Mouse (Mus musculus): ENCODE results near the gene Zic2. TPM values are rescaled to one million over a fixed set of nuclear protein-coding genes. Genes with fewer than 3 reads are reported as not detected.
A peak's percentile ranks its signal among the peaks of the same experiment; 100 is the strongest.

The Zic2 gene
- polyA plus RNA-seq, 1 experiment from 2014 or later = 11.4 TPM

GRCm38 (mm10) chr14:122450496-122451382 is 24.5 kb upstream of the Zic2 start, which contains the start of gene Gm5089:
TSS of gene Gm5089 (minus strand) at chr14:122451115.
- peak; percentile 81 for DNase-seq (ENCODE audit: low spot score)
- Histone ChIP-seq H3K4me2 (ENCODE audit: low read depth, low read length, severe bottlenecking) (peak within 1 kb of the TSS; percentile 89), H3K27me3 (ENCODE audit: control insufficient read depth, insufficient read depth, low read length) (peaks cover 25% of the 10 kb centered on the region; the same call in 1 of the 2 replicates), H3K4me1 (replicated peaks; ENCODE audit: control insufficient read depth, insufficient read depth, low read length) (peaks cover 36% of the 10 kb centered on the region), H3K9me3 (ENCODE audit: control insufficient read depth, low read length) (no peaks in the 10 kb centered on the region), H3K36me3 (ENCODE audit: control insufficient read depth, insufficient read depth, low read length) (no peaks in the 10 kb centered on the region), H3K4me3 (ENCODE audit: low read depth, low read length) (peak within 1 kb of the TSS; percentile 43), H3K9ac (ENCODE audit: low read length) (peak within 1 kb of the TSS; percentile 78), H3K27ac (ENCODE audit: low read depth, low read length) (peak within 1 kb of the TSS; percentile 76)
- under 1% methylated on average over 58 of the region's 59 CpGs for WGBS
- peak; percentile 11; the same call in 1 of the 2 replicates for ATAC-seq (replicated peaks; ENCODE audit: low FRiP score)

GRCm38 (mm10) chr14:122451551-122452145 is 23.6 kb upstream of the Zic2 start:
- Histone ChIP-seq H3K4me3 (ENCODE audit: low read depth, low read length) (no peak overlapping the region; the same call in 1 of the 2 replicates), H3K27ac (ENCODE audit: low read depth, low read length) (peak overlapping the region; percentile 76), H3K4me2 (ENCODE audit: low read depth, low read length, severe bottlenecking) (peak overlapping the region; percentile 89), H3K9me3 (ENCODE audit: control insufficient read depth, low read length) (no peaks in the 10 kb centered on the region), H3K27me3 (ENCODE audit: control insufficient read depth, insufficient read depth, low read length) (peaks cover 25% of the 10 kb centered on the region; the same call in 1 of the 2 replicates), H3K9ac (ENCODE audit: low read length) (peak overlapping the region; percentile 78; the same call in 1 of the 2 replicates), H3K4me1 (replicated peaks; ENCODE audit: control insufficient read depth, insufficient read depth, low read length) (peaks cover 36% of the 10 kb centered on the region), H3K36me3 (ENCODE audit: control insufficient read depth, insufficient read depth, low read length) (no peaks in the 10 kb centered on the region)
- ATAC-seq (replicated peaks; ENCODE audit: low FRiP score) = no peak
- DNase-seq (ENCODE audit: low spot score) = no peak
- WGBS = 45% methylated on average over 5 of the region's 5 CpGs

- ATAC-seq (replicated peaks; ENCODE audit: low FRiP score) (peak; percentile 21), DNase-seq (ENCODE audit: low spot score) (peak; percentile 68)
- peak overlapping the region; percentile 40; the same call in 1 of the 2 replicates for H3K9ac ChIP-seq (ENCODE audit: low read length)
- H3K4me2 ChIP-seq (ENCODE audit: low read depth, low read length, severe bottlenecking) = peak overlapping the region; percentile 42; the same call in 1 of the 2 replicates
- peaks cover 36% of the 10 kb centered on the region for H3K4me1 ChIP-seq (replicated peaks; ENCODE audit: control insufficient read depth, insufficient read depth, low read length)
- H3K27ac ChIP-seq (ENCODE audit: low read depth, low read length) = peak overlapping the region; percentile 93
- H3K4me3 ChIP-seq (ENCODE audit: low read depth, low read length) = no peak overlapping the region; the same call in 1 of the 2 replicates
- H3K9me3 ChIP-seq (ENCODE audit: control insufficient read depth, low read length) = no peaks in the 10 kb centered on the region
- 3% methylated on average over 13 of the region's 13 CpGs for WGBS
- peaks cover 25% of the 10 kb centered on the region; the same call in 1 of the 2 replicates for H3K27me3 ChIP-seq (ENCODE audit: control insufficient read depth, insufficient read depth, low read length)
- H3K36me3 ChIP-seq (ENCODE audit: control insufficient read depth, insufficient read depth, low read length) = no peaks in the 10 kb centered on the region
These were observed 22.4 kb upstream of the Zic2 start for GRCm38 (mm10) chr14:122452701-122453387.

GRCm38 (mm10) chr14:122453388-122453995 is 21.7 kb upstream of the Zic2 start:
- peak overlapping the region; percentile 11 for H3K4me3 ChIP-seq (ENCODE audit: low read depth, low read length)
- H3K9me3 ChIP-seq (ENCODE audit: control insufficient read depth, low read length) = no peaks in the 10 kb centered on the region
- peaks cover 36% of the 10 kb centered on the region for H3K4me1 ChIP-seq (replicated peaks; ENCODE audit: control insufficient read depth, insufficient read depth, low read length)
- no peaks in the 10 kb centered on the region for H3K36me3 ChIP-seq (ENCODE audit: control insufficient read depth, insufficient read depth, low read length)
- H3K27me3 ChIP-seq (ENCODE audit: control insufficient read depth, insufficient read depth, low read length) = peaks cover 25% of the 10 kb centered on the region; the same call in 1 of the 2 replicates
- ATAC-seq (replicated peaks; ENCODE audit: low FRiP score) (peak; percentile 85), DNase-seq (ENCODE audit: low spot score) (peak; percentile 92)
- 1% methylated on average over 32 of the region's 32 CpGs for WGBS
- H3K4me2 ChIP-seq (ENCODE audit: low read depth, low read length, severe bottlenecking) = peak overlapping the region; percentile 42
- peak overlapping the region; percentile 40 for H3K9ac ChIP-seq (ENCODE audit: low read length)
- peak overlapping the region; percentile 93 for H3K27ac ChIP-seq (ENCODE audit: low read depth, low read length)

GRCm38 (mm10) chr14:122453996-122454738 is 21.1 kb upstream of the Zic2 start:
- WGBS = 6% methylated on average over 12 of the region's 12 CpGs
- H3K27me3 ChIP-seq (ENCODE audit: control insufficient read depth, insufficient read depth, low read length) = peaks cover 21% of the 10 kb centered on the region; the same call in 1 of the 2 replicates
- H3K4me3 ChIP-seq (ENCODE audit: low read depth, low read length) = peak overlapping the region; percentile 11; the same call in 1 of the 2 replicates
- DNase-seq (ENCODE audit: low spot score) (peak; percentile 72), ATAC-seq (replicated peaks; ENCODE audit: low FRiP score) (peak; percentile 70)
- peaks cover 36% of the 10 kb centered on the region for H3K4me1 ChIP-seq (replicated peaks; ENCODE audit: control insufficient read depth, insufficient read depth, low read length)
- peak overlapping the region; percentile 2; the same call in 1 of the 2 replicates for H3K9ac ChIP-seq (ENCODE audit: low read length)
- peak overlapping the region; percentile 42 for H3K4me2 ChIP-seq (ENCODE audit: low read depth, low read length, severe bottlenecking)
- H3K27ac ChIP-seq (ENCODE audit: low read depth, low read length) = peak overlapping the region; percentile 93
- no peaks in the 10 kb centered on the region for H3K9me3 ChIP-seq (ENCODE audit: control insufficient read depth, low read length)
- H3K36me3 ChIP-seq (ENCODE audit: control insufficient read depth, insufficient read depth, low read length) = no peaks in the 10 kb centered on the region

GRCm38 (mm10) chr14:122454901-122455561 is 20.2 kb upstream of the Zic2 start:
- no peak for ATAC-seq (replicated peaks; ENCODE audit: low FRiP score)
- Histone ChIP-seq H3K27ac (ENCODE audit: low read depth, low read length) (peak overlapping the region; percentile 93), H3K4me2 (ENCODE audit: low read depth, low read length, severe bottlenecking) (no peak overlapping the region), H3K4me1 (replicated peaks; ENCODE audit: control insufficient read depth, insufficient read depth, low read length) (peaks cover 33% of the 10 kb centered on the region), H3K9me3 (ENCODE audit: control insufficient read depth, low read length) (no peaks in the 10 kb centered on the region), H3K4me3 (ENCODE audit: low read depth, low read length) (no peak overlapping the region), H3K36me3 (ENCODE audit: control insufficient read depth, insufficient read depth, low read length) (no peaks in the 10 kb centered on the region), H3K27me3 (ENCODE audit: control insufficient read depth, insufficient read depth, low read length) (peaks cover 16% of the 10 kb centered on the region; the same call in 1 of the 2 replicates), H3K9ac (ENCODE audit: low read length) (peak overlapping the region; percentile 43; the same call in 1 of the 2 replicates)
- 19% methylated on average over 10 of the region's 10 CpGs for WGBS
- no peak for DNase-seq (ENCODE audit: low spot score)

- Histone ChIP-seq H3K4me2 (ENCODE audit: low read depth, low read length, severe bottlenecking) (no peak overlapping the region), H3K36me3 (ENCODE audit: control insufficient read depth, insufficient read depth, low read length) (no peaks in the 10 kb centered on the region), H3K27me3 (ENCODE audit: control insufficient read depth, insufficient read depth, low read length) (peaks cover 11% of the 10 kb centered on the region; the same call in 1 of the 2 replicates), H3K9ac (ENCODE audit: low read length) (no peak overlapping the region), H3K4me1 (replicated peaks; ENCODE audit: control insufficient read depth, insufficient read depth, low read length) (peaks cover 28% of the 10 kb centered on the region), H3K27ac (ENCODE audit: low read depth, low read length) (peak overlapping the region; percentile 93), H3K4me3 (ENCODE audit: low read depth, low read length) (no peak overlapping the region), H3K9me3 (ENCODE audit: control insufficient read depth, low read length) (no peaks in the 10 kb centered on the region)
- WGBS = 12% methylated on average over 4 of the region's 4 CpGs
- ATAC-seq (replicated peaks; ENCODE audit: low FRiP score) (no peak), DNase-seq (ENCODE audit: low spot score) (no peak)
These were observed 19.7 kb upstream of the Zic2 start for GRCm38 (mm10) chr14:122455562-122455958.
